Mouse (Mus musculus): Measurements from ENCODE around the gene Bcl2l12. TPM values are rescaled to one million over a fixed set of nuclear protein-coding genes. Genes with fewer than 3 reads are reported as not detected.

Gene Bcl2l12
- polyA plus RNA-seq, 1 experiment = 6.0 TPM

DNA sequence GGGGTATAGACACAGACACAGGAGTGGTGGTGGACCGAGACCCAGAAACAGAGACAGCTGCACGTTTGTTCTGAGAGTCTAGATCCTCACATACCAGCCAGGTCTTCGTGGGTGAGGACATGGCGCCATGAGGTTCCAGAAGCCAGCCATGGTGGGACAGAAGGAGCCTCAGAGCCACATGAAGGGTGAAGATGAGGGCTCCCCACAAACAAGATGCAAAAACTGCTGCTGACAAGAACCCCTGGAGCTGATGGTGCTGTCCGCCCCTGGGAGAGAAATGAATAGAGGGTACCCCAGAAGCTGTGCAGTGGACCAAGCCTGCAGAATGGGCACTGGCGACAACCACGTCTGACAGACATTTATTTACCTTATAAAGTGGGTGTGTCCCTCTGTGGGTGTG, 27.4 kb downstream of the Bcl2l12 start:
- H3K27ac ChIP-seq (ENCODE audit: insufficient read depth, low read length) = no peak overlapping the region
- TF ChIP-seq POLR2A (IDR thresholded peaks at IDR 0.05; ENCODE audit: borderline replicate concordance, insufficient read depth, low read length) (no peak), CTCF (IDR thresholded peaks at IDR 0.05; ENCODE audit: borderline replicate concordance, insufficient read depth, low read depth, low read length) (no peak)
- H3K4me1 ChIP-seq (ENCODE audit: control insufficient read depth, insufficient read depth, low read length) = peaks cover 16% of the 10 kb centered on the region

DNA sequence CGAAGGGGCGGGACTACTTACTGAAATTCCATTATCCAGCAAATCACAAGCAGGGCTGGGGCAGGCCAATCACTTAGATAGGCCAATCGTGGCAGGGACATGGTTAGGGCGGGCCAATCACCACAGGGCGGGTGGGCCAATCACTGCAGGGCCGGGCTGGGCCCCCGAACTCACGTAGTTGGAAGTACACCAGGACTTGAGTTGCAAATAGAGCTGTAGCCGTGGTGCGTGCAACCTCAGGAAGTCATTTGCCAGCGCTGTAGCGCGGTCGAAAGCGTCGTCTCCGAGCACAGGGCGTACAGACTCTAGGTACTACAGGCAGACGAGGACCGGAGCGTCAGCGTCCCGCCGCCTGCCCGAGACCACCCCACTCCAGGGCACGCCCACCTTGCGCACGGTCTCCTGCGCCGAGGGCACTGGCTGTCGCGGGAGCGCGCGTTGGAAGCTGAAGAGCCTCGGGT, 28.3 kb downstream of the Bcl2l12 start:
- peaks cover 15% of the 10 kb centered on the region for H3K4me1 ChIP-seq (ENCODE audit: control insufficient read depth, insufficient read depth, low read length)
- peak; percentile 79 to 87 for DNase-seq
- peak overlapping the region; percentile 44 for H3K4me3 ChIP-seq (replicated peaks; ENCODE audit: insufficient read depth, low read depth, low read length)
- H3K27me3 ChIP-seq (ENCODE audit: control insufficient read depth, insufficient read depth, low read length) = no peaks in the 10 kb centered on the region
- no peak overlapping the region for H3K27ac ChIP-seq (ENCODE audit: insufficient read depth, low read length)
- 4% methylated on average over 36 of the region's 36 CpGs for WGBS
- TF ChIP-seq CTCF (IDR thresholded peaks at IDR 0.05; ENCODE audit: borderline replicate concordance, insufficient read depth, low read depth, low read length) (no peak), POLR2A (IDR thresholded peaks at IDR 0.05; ENCODE audit: borderline replicate concordance, insufficient read depth, low read length) (no peak)

More for the DNA sequence above, 27.4 kb downstream of the Bcl2l12 start:
- 66% methylated on average over 7 of the region's 7 CpGs for WGBS
- Histone ChIP-seq H3K4me3 (replicated peaks; ENCODE audit: insufficient read depth, low read depth, low read length) (no peak overlapping the region), H3K27me3 (ENCODE audit: control insufficient read depth, insufficient read depth, low read length) (no peaks in the 10 kb centered on the region)
- no peak for DNase-seq

DNA sequence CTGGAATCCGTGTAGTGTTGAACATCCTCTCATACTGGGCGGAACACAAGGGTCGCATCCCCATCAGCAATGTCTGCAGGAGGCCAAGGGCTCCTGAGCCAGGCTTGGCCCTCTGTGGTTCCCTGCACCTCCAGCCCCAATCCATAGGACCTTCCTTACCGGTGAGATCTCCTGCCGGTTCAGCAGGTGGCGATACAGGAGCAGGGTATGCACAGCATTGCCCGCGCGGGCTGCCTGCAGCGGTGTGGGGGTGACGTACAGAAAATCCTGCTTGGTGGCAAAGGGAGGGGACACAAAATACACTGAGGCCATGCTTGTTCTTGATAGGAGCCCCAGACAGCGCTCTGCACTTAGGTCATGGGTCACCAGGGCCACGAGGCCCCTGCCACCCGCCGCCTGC, 31.9 kb downstream of the Bcl2l12 start:
- no peak for DNase-seq
- Histone ChIP-seq H3K27ac (ENCODE audit: insufficient read depth, low read length) (no peak overlapping the region), H3K4me1 (ENCODE audit: control insufficient read depth, insufficient read depth, low read length) (peaks cover 5% of the 10 kb centered on the region), H3K27me3 (ENCODE audit: control insufficient read depth, insufficient read depth, low read length) (no peaks in the 10 kb centered on the region), H3K4me3 (replicated peaks; ENCODE audit: insufficient read depth, low read depth, low read length) (no peak overlapping the region)
- 80% methylated on average over 15 of the region's 15 CpGs for WGBS
- no peak for TF ChIP-seq CTCF (IDR thresholded peaks at IDR 0.05; ENCODE audit: borderline replicate concordance, insufficient read depth, low read depth, low read length)
- no peak for TF ChIP-seq POLR2A (IDR thresholded peaks at IDR 0.05; ENCODE audit: borderline replicate concordance, insufficient read depth, low read length)

DNA sequence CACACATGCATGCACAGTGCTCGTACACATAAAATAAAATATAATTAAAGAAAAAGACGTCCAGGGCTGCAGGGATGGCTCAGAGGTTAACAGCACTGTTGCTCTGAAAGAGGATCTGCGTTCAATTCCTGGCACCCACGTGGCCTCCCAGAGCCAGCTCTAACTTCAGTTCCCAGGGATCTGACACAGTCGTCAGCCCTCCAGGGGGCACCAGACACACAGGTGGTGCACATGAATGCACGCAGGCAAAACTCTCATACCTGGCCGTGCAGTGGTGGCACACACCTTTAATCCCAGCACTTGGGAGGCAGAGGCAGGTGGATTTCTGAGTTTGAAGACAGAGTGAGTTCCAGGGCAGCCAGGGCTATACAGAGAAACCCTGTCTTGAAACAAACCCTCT, 32.5 kb downstream of the Bcl2l12 start:
- no peak overlapping the region for H3K4me3 ChIP-seq (replicated peaks; ENCODE audit: insufficient read depth, low read depth, low read length)
- no peaks in the 10 kb centered on the region for H3K27me3 ChIP-seq (ENCODE audit: control insufficient read depth, insufficient read depth, low read length)
- no peak overlapping the region for H3K27ac ChIP-seq (ENCODE audit: insufficient read depth, low read length)
- no peak for TF ChIP-seq POLR2A (IDR thresholded peaks at IDR 0.05; ENCODE audit: borderline replicate concordance, insufficient read depth, low read length)
- no peak for TF ChIP-seq CTCF (IDR thresholded peaks at IDR 0.05; ENCODE audit: borderline replicate concordance, insufficient read depth, low read depth, low read length)
- 61% methylated on average over 7 of the region's 7 CpGs for WGBS
- DNase-seq = no peak
- no peaks in the 10 kb centered on the region; the same call in 1 of the 2 replicates for H3K4me1 ChIP-seq (ENCODE audit: control insufficient read depth, insufficient read depth, low read length)

DNA sequence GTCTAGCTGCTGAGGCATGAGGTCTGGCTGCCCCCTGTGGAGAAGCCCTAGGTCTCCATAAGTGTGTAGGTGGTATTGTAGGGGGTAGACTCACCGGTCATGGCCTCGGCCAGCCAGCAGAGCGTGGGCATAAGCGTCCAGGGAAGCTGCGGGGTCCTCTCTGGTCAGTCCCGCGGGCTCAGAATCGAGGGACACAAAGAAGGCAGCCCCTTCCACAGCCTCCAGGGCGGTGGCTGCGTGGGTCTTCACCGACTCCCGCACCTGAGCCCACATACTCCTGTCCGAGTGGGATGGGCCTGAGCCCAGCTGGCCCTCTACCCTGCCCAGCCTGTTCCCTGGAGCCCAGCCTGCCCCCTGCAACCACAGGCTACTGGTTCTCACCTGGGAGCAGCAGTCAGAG, 33.5 kb downstream of the Bcl2l12 start:
- Histone ChIP-seq H3K4me3 (replicated peaks; ENCODE audit: insufficient read depth, low read depth, low read length) (no peak overlapping the region), H3K27me3 (ENCODE audit: control insufficient read depth, insufficient read depth, low read length) (no peaks in the 10 kb centered on the region), H3K4me1 (ENCODE audit: control insufficient read depth, insufficient read depth, low read length) (no peaks in the 10 kb centered on the region), H3K27ac (ENCODE audit: insufficient read depth, low read length) (no peak overlapping the region)
- no peak for TF ChIP-seq POLR2A (IDR thresholded peaks at IDR 0.05; ENCODE audit: borderline replicate concordance, insufficient read depth, low read length)
- no peak for TF ChIP-seq CTCF (IDR thresholded peaks at IDR 0.05; ENCODE audit: borderline replicate concordance, insufficient read depth, low read depth, low read length)
- WGBS = 91% methylated on average over 13 of the region's 13 CpGs
- no peak for DNase-seq

DNA sequence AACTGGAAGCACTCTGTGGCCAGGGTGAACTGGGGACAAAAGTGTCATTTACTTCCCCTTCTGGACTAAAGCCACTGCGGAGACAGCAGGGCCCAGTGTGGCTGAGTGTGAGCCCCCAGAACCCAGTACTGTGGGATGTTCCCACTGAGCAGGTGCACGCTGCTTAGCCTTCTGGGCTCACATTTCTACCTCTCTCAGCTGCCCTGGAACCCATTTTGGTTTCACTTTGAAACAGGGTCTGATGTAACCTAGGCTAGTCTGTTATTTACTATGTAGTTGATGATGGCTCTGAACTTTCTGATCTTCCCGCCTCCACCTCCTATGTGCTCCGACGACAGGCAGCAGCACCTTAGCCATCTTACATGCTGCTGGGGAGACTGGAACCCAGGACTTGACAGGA, 35.7 kb downstream of the Bcl2l12 start:
- Histone ChIP-seq H3K27me3 (ENCODE audit: control insufficient read depth, insufficient read depth, low read length) (no peaks in the 10 kb centered on the region), H3K27ac (ENCODE audit: insufficient read depth, low read length) (no peak overlapping the region), H3K4me1 (ENCODE audit: control insufficient read depth, insufficient read depth, low read length) (no peaks in the 10 kb centered on the region), H3K4me3 (replicated peaks; ENCODE audit: insufficient read depth, low read depth, low read length) (no peak overlapping the region)
- DNase-seq = no peak
- 91% methylated on average over 5 of the region's 5 CpGs for WGBS
- TF ChIP-seq CTCF (IDR thresholded peaks at IDR 0.05; ENCODE audit: borderline replicate concordance, insufficient read depth, low read depth, low read length) = no peak
- no peak for TF ChIP-seq POLR2A (IDR thresholded peaks at IDR 0.05; ENCODE audit: borderline replicate concordance, insufficient read depth, low read length)

DNA sequence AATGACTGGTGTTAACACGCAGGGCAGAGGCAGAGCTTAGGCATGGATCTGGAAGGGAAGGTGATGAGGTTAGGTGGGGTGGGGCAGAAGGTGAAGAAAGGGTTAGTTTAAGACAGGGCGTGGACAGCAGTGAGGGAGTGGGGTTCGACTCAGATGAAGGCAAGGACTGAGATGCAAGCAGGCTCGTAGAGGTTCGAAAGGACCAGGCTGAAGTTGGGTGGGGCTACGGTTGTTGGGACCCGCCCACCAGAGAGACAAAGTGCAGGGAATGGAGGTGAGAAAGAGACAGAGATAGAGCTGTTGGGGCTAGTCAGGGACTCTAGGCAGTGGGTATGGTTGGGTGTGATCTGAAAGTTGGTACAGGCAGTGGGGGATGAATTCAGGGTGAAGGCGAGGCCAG, 36.2 kb downstream of the Bcl2l12 start:
- no peak for DNase-seq

DNA sequence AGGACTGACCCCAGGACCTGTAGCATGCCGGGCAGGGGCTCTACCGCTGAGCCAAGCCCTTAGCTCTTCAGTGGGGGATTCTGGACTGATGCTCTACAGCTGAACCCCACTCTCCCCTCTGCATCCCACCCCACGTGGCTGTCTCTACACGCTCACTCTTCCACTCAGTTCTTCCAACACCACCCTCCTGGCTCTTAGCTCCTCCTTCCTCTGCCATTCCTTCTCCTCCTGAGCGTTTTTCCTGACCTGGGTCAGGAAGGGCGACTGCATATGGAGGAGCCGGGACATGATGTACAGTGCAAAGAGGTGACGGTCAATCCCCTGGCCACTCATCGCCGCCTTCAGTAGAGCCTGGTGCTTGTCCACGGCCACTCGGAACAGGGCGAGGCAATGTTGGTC, 38.0 kb downstream of the Bcl2l12 start:
- Histone ChIP-seq H3K27ac (ENCODE audit: insufficient read depth, low read length) (no peak overlapping the region), H3K4me3 (replicated peaks; ENCODE audit: insufficient read depth, low read depth, low read length) (no peak overlapping the region), H3K4me1 (ENCODE audit: control insufficient read depth, insufficient read depth, low read length) (no peaks in the 10 kb centered on the region), H3K27me3 (ENCODE audit: control insufficient read depth, insufficient read depth, low read length) (no peaks in the 10 kb centered on the region)
- TF ChIP-seq CTCF (IDR thresholded peaks at IDR 0.05; ENCODE audit: borderline replicate concordance, insufficient read depth, low read depth, low read length) (no peak), POLR2A (IDR thresholded peaks at IDR 0.05; ENCODE audit: borderline replicate concordance, insufficient read depth, low read length) (no peak)
- WGBS = 91% methylated on average over 13 of the region's 13 CpGs
- no peak for DNase-seq

More for the DNA sequence above, 36.2 kb downstream of the Bcl2l12 start:
- no peak overlapping the region for H3K4me3 ChIP-seq (replicated peaks; ENCODE audit: insufficient read depth, low read depth, low read length)
- no peaks in the 10 kb centered on the region for H3K27me3 ChIP-seq (ENCODE audit: control insufficient read depth, insufficient read depth, low read length)
- H3K4me1 ChIP-seq (ENCODE audit: control insufficient read depth, insufficient read depth, low read length) = no peaks in the 10 kb centered on the region
- 80% methylated on average over 8 of the region's 8 CpGs for WGBS
- H3K27ac ChIP-seq (ENCODE audit: insufficient read depth, low read length) = no peak overlapping the region
- no peak for TF ChIP-seq POLR2A (IDR thresholded peaks at IDR 0.05; ENCODE audit: borderline replicate concordance, insufficient read depth, low read length)
- TF ChIP-seq CTCF (IDR thresholded peaks at IDR 0.05; ENCODE audit: borderline replicate concordance, insufficient read depth, low read depth, low read length) = no peak

All from cerebellum, adult 2 months (tissue).